Mouse (Mus musculus): ENCODE measurements around the gene Agbl5. TPM values are rescaled to one million over a fixed set of nuclear protein-coding genes. Genes with fewer than 3 reads are reported as not detected.
A peak's percentile ranks its signal among the peaks of the same experiment; 100 is the strongest.

Gene Agbl5
- polyA plus RNA-seq, 1 experiment from 2014 or later, result 5.5 TPM

- H3K9ac ChIP-seq (ENCODE audit: low read depth, low read length), result no peak overlapping the region
- H3K27me3 ChIP-seq (replicated peaks; ENCODE audit: control insufficient read depth, insufficient read depth, low read length), result no peaks in the 10 kb centered on the region
- H3K4me1 ChIP-seq (replicated peaks; ENCODE audit: control insufficient read depth, insufficient read depth, low read length), result peaks cover 7% of the 10 kb centered on the region; the same call in 1 of the 2 replicates
- ATAC-seq, result peak; percentile 70
- TF ChIP-seq CTCF (IDR thresholded peaks at IDR 0.05; ENCODE audit: low read depth), result no peak
- no peak overlapping the region for H3K4me3 ChIP-seq (ENCODE audit: low read depth, low read length)
- H3K27ac ChIP-seq (ENCODE audit: low read depth, low read length), result peak overlapping the region; percentile 94
- H3K4me2 ChIP-seq (replicated peaks; ENCODE audit: low read depth), result peak overlapping the region; percentile 82; the same call in 1 of the 2 replicates
- peaks cover 17% of the 10 kb centered on the region for H3K36me3 ChIP-seq (ENCODE audit: control insufficient read depth, insufficient read depth)
- WGBS, result 42% methylated on average over 5 of the region's 5 CpGs
- no peaks in the 10 kb centered on the region for H3K9me3 ChIP-seq (ENCODE audit: control insufficient read depth)
Observed at GRCm38 (mm10) chr5:30948620-30949019, 60.1 kb downstream of the Agbl5 start.

DNA sequence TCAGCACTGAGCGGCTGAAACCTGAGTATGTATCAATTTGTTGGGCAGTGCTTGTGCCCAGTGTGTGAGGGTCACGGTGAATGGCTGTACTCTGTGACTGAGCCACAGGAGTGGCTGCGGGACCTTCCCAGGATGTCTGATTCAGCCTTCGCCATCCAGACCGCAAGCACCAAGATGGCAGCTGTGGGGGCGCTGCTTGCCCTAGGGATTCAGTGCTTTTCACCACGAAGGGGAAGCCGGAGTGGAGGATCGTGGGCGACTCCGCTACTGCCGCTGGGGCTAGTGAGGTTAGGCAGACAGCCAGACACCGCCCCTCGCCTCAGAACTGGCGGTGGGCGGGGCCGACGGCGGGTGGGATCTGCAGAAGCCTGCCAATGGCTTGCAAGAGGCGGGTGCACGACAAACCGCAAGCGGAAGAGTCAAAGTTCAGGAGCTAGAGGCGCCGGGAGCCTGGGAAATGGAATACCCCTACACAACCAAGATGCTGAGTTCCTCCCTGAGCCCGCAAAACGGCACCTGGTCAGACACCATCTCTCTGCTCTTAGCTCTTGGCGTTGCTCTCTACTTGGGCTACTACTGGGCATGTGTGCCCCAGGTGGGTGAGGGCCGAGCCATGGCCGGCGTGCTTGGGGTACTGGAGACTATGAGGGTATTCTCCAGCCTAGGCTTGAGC lies 61.3 kb downstream of the Agbl5 start:
- peak overlapping the region; percentile 60 for H3K4me3 ChIP-seq (ENCODE audit: low read depth, low read length)

GRCm38 (mm10) chr5:30950451-30950850 lies 62.0 kb downstream of the Agbl5 start:
- no peak for ATAC-seq
- 42% methylated on average over 4 of the region's 4 CpGs for WGBS
- H3K9me3 ChIP-seq (ENCODE audit: control insufficient read depth), result no peaks in the 10 kb centered on the region
- no peaks in the 10 kb centered on the region for H3K27me3 ChIP-seq (replicated peaks; ENCODE audit: control insufficient read depth, insufficient read depth, low read length)
- peak overlapping the region; percentile 60 for H3K4me3 ChIP-seq (ENCODE audit: low read depth, low read length)
- peak overlapping the region; percentile 94 for H3K27ac ChIP-seq (ENCODE audit: low read depth, low read length)
- peaks cover 35% of the 10 kb centered on the region for H3K36me3 ChIP-seq (ENCODE audit: control insufficient read depth, insufficient read depth)
- H3K4me1 ChIP-seq (replicated peaks; ENCODE audit: control insufficient read depth, insufficient read depth, low read length), result peaks cover 7% of the 10 kb centered on the region; the same call in 1 of the 2 replicates
- H3K4me2 ChIP-seq (replicated peaks; ENCODE audit: low read depth), result peak overlapping the region; percentile 82
- H3K9ac ChIP-seq (ENCODE audit: low read depth, low read length), result peak overlapping the region; percentile 61
- TF ChIP-seq CTCF (IDR thresholded peaks at IDR 0.05; ENCODE audit: low read depth), result no peak

More for the DNA sequence above, 61.3 kb downstream of the Agbl5 start:
- Histone ChIP-seq H3K27ac (ENCODE audit: low read depth, low read length) (peak overlapping the region; percentile 94), H3K9me3 (ENCODE audit: control insufficient read depth) (no peaks in the 10 kb centered on the region), H3K4me2 (replicated peaks; ENCODE audit: low read depth) (peak overlapping the region; percentile 82), H3K4me1 (replicated peaks; ENCODE audit: control insufficient read depth, insufficient read depth, low read length) (peaks cover 7% of the 10 kb centered on the region; the same call in 1 of the 2 replicates), H3K36me3 (ENCODE audit: control insufficient read depth, insufficient read depth) (peaks cover 29% of the 10 kb centered on the region), H3K27me3 (replicated peaks; ENCODE audit: control insufficient read depth, insufficient read depth, low read length) (no peaks in the 10 kb centered on the region), H3K9ac (ENCODE audit: low read depth, low read length) (peak overlapping the region; percentile 61)
- under 1% methylated on average over 31 of the region's 31 CpGs for WGBS
- ATAC-seq, result peak; percentile 59
- peak; percentile 36 for TF ChIP-seq CTCF (IDR thresholded peaks at IDR 0.05; ENCODE audit: low read depth)

GRCm38 (mm10) chr5:30950922-30951321 lies 62.4 kb downstream of the Agbl5 start:
- Histone ChIP-seq H3K36me3 (ENCODE audit: control insufficient read depth, insufficient read depth) (peaks cover 40% of the 10 kb centered on the region), H3K9me3 (ENCODE audit: control insufficient read depth) (no peaks in the 10 kb centered on the region), H3K27ac (ENCODE audit: low read depth, low read length) (peak overlapping the region; percentile 94; the same call in 1 of the 2 replicates), H3K4me1 (replicated peaks; ENCODE audit: control insufficient read depth, insufficient read depth, low read length) (peaks cover 7% of the 10 kb centered on the region; the same call in 1 of the 2 replicates), H3K27me3 (replicated peaks; ENCODE audit: control insufficient read depth, insufficient read depth, low read length) (no peaks in the 10 kb centered on the region), H3K4me2 (replicated peaks; ENCODE audit: low read depth) (peak overlapping the region; percentile 82), H3K9ac (ENCODE audit: low read depth, low read length) (no peak overlapping the region), H3K4me3 (ENCODE audit: low read depth, low read length) (peak overlapping the region; percentile 60; the same call in 1 of the 2 replicates)
- no peak for TF ChIP-seq CTCF (IDR thresholded peaks at IDR 0.05; ENCODE audit: low read depth)
- ATAC-seq, result no peak
- 64% methylated on average over 2 of the region's 2 CpGs for WGBS

- Histone ChIP-seq H3K36me3 (ENCODE audit: control insufficient read depth, insufficient read depth) (peaks cover 42% of the 10 kb centered on the region), H3K4me2 (replicated peaks; ENCODE audit: low read depth) (peak overlapping the region; percentile 82), H3K27ac (ENCODE audit: low read depth, low read length) (no peak overlapping the region), H3K4me3 (ENCODE audit: low read depth, low read length) (no peak overlapping the region), H3K9me3 (ENCODE audit: control insufficient read depth) (no peaks in the 10 kb centered on the region), H3K27me3 (replicated peaks; ENCODE audit: control insufficient read depth, insufficient read depth, low read length) (no peaks in the 10 kb centered on the region), H3K9ac (ENCODE audit: low read depth, low read length) (no peak overlapping the region; the same call in 1 of the 2 replicates), H3K4me1 (replicated peaks; ENCODE audit: control insufficient read depth, insufficient read depth, low read length) (peaks cover 7% of the 10 kb centered on the region; the same call in 1 of the 2 replicates)
- no peak for ATAC-seq
- TF ChIP-seq CTCF (IDR thresholded peaks at IDR 0.05; ENCODE audit: low read depth), result no peak
- WGBS, result 78% methylated on average over 6 of the region's 6 CpGs
Observed at GRCm38 (mm10) chr5:30951706-30952105, 63.2 kb downstream of the Agbl5 start.

DNA sequence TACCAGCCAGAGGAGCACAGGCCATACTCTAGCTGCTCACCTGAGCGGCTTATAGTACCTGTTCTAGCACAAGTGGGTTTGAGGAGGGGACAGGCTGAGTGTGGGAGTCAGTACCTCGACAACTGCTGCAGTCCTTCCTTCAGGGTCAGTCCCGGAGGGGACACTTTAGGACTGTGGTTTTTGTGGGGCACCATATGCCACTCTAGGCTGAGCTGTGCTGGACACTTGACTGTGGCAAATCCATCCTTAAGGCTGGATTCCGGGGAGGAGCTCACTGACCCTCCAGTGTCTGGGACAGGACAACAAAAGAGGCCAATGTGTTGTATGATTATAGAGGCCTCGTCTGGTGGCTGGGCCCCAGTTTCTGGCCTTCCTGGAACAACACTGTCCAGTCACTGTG lies 64.1 kb downstream of the Agbl5 start:
- Histone ChIP-seq H3K36me3 (ENCODE audit: control insufficient read depth, insufficient read depth) (peaks cover 46% of the 10 kb centered on the region), H3K9me3 (ENCODE audit: control insufficient read depth) (no peaks in the 10 kb centered on the region)
- WGBS, result 74% methylated on average over 5 of the region's 5 CpGs

More for the DNA sequence above, 64.1 kb downstream of the Agbl5 start:
- Histone ChIP-seq H3K27ac (ENCODE audit: low read depth, low read length) (no peak overlapping the region), H3K9ac (ENCODE audit: low read depth, low read length) (no peak overlapping the region), H3K27me3 (replicated peaks; ENCODE audit: control insufficient read depth, insufficient read depth, low read length) (no peaks in the 10 kb centered on the region), H3K4me3 (ENCODE audit: low read depth, low read length) (no peak overlapping the region), H3K4me2 (replicated peaks; ENCODE audit: low read depth) (no peak overlapping the region), H3K4me1 (replicated peaks; ENCODE audit: control insufficient read depth, insufficient read depth, low read length) (peaks cover 7% of the 10 kb centered on the region; the same call in 1 of the 2 replicates)
- no peak for TF ChIP-seq CTCF (IDR thresholded peaks at IDR 0.05; ENCODE audit: low read depth)
- no peak for ATAC-seq
